Mouse (Mus musculus): ENCODE measurements around the gene Tyw3. TPM values are rescaled to one million over a fixed set of nuclear protein-coding genes. Genes with fewer than 3 reads are reported as not detected.
A peak's percentile ranks its signal among the peaks of the same experiment; 100 is the strongest.
"Not testable (repeated sequence)": the region's sequence is repeated elsewhere in the genome, so short reads cannot be mapped to it uniquely, and the experiment has no call there.

Tyw3 gene
- polyA plus RNA-seq (2016; fragmentation: Nextera tagmentation; extraction: Ambion mirVana): 11.7 and 12.7 TPM in 2 replicates

GRCm38 (mm10) chr3:154596934-154597554 is at the start of gene Tyw3:
Tyw3 (minus strand) TSS chr3:154597104.
- peak; percentile 97 for ATAC-seq (ENCODE audit: low FRiP score)
- WGBS: 1% methylated on average over 38 of the region's 38 CpGs
- peak within 1 kb of the TSS; percentile 70 for H3K9ac ChIP-seq
- H3K4me2 ChIP-seq (replicated peaks): peak within 1 kb of the TSS; percentile 66
- peak within 1 kb of the TSS; percentile 64 for H3K4me3 ChIP-seq
- peak within 1 kb of the TSS; percentile 93 for H3K27ac ChIP-seq
- no peaks in the 10 kb centered on the region for H3K9me3 ChIP-seq (replicated peaks)
- H3K27me3 ChIP-seq: no peaks in the 10 kb centered on the region
- H3K4me1 ChIP-seq: peaks cover 9% of the 10 kb centered on the region
- H3K36me3 ChIP-seq: peaks cover 22% of the 10 kb centered on the region

GRCm38 (mm10) chr3:154633091-154633490 is 36.2 kb upstream of the Tyw3 start:
- Histone ChIP-seq H3K4me2 (replicated peaks) (no peak overlapping the region), H3K27ac (no peak overlapping the region), H3K4me1 (no peaks in the 10 kb centered on the region), H3K36me3 (no peaks in the 10 kb centered on the region), H3K4me3 (no peak overlapping the region), H3K9ac (no peak overlapping the region), H3K9me3 (replicated peaks) (no peaks in the 10 kb centered on the region), H3K27me3 (no peaks in the 10 kb centered on the region)
- 80% methylated on average over 5 of the region's 5 CpGs for WGBS
- no peak for ATAC-seq (ENCODE audit: low FRiP score)

- not testable (repeated sequence) for ATAC-seq (ENCODE audit: low FRiP score); H3K27ac ChIP-seq; H3K36me3 ChIP-seq; H3K4me3 ChIP-seq; H3K27me3 ChIP-seq; H3K4me2 ChIP-seq (replicated peaks); H3K9ac ChIP-seq; H3K4me1 ChIP-seq; H3K9me3 ChIP-seq (replicated peaks)
- WGBS: 88% methylated on average over 2 of the region's 2 CpGs
Measured at GRCm38 (mm10) chr3:154631281-154631680, 34.4 kb upstream of the Tyw3 start.

- Histone ChIP-seq H3K9ac (no peak overlapping the region), H3K4me2 (replicated peaks) (no peak overlapping the region), H3K9me3 (replicated peaks) (no peaks in the 10 kb centered on the region), H3K27me3 (no peaks in the 10 kb centered on the region), H3K27ac (no peak overlapping the region), H3K36me3 (no peaks in the 10 kb centered on the region), H3K4me1 (no peaks in the 10 kb centered on the region), H3K4me3 (no peak overlapping the region)
- ATAC-seq (ENCODE audit: low FRiP score): 0 out of 2 replicates have a peak, but pooled peaks have one; percentile 50
Measured at GRCm38 (mm10) chr3:154628284-154628683, 31.4 kb upstream of the Tyw3 start.

GRCm38 (mm10) chr3:154616106-154616505 is 19.2 kb upstream of the Tyw3 start:
- no peak for ATAC-seq (ENCODE audit: low FRiP score)
- Histone ChIP-seq H3K4me2 (replicated peaks) (no peak overlapping the region), H3K4me3 (no peak overlapping the region), H3K27me3 (no peaks in the 10 kb centered on the region), H3K36me3 (peaks cover 7% of the 10 kb centered on the region; the same call in 1 of the 2 replicates), H3K9ac (no peak overlapping the region), H3K4me1 (no peaks in the 10 kb centered on the region), H3K27ac (no peak overlapping the region), H3K9me3 (replicated peaks) (no peaks in the 10 kb centered on the region)
- 89% methylated on average over 4 of the region's 4 CpGs for WGBS

- Histone ChIP-seq H3K9me3 (replicated peaks) (no peaks in the 10 kb centered on the region), H3K27me3 (no peaks in the 10 kb centered on the region), H3K36me3 (peaks cover 7% of the 10 kb centered on the region; the same call in 1 of the 2 replicates), H3K27ac (no peak overlapping the region), H3K4me2 (replicated peaks) (no peak overlapping the region), H3K4me3 (no peak overlapping the region), H3K4me1 (no peaks in the 10 kb centered on the region), H3K9ac (no peak overlapping the region)
- WGBS: 93% methylated on average over 7 of the region's 7 CpGs
- ATAC-seq (ENCODE audit: low FRiP score): no peak
Measured at GRCm38 (mm10) chr3:154615304-154615703, 18.4 kb upstream of the Tyw3 start.

- Histone ChIP-seq H3K4me3 (no peak overlapping the region), H3K9me3 (replicated peaks) (no peaks in the 10 kb centered on the region), H3K27me3 (no peaks in the 10 kb centered on the region), H3K36me3 (peaks cover 7% of the 10 kb centered on the region; the same call in 1 of the 2 replicates), H3K27ac (no peak overlapping the region), H3K4me2 (replicated peaks) (no peak overlapping the region), H3K9ac (no peak overlapping the region), H3K4me1 (no peaks in the 10 kb centered on the region)
- no peak for ATAC-seq (ENCODE audit: low FRiP score)
- WGBS: 95% methylated on average over 8 of the region's 8 CpGs
Measured at GRCm38 (mm10) chr3:154614771-154615170, 17.9 kb upstream of the Tyw3 start.

GRCm38 (mm10) chr3:154611888-154612287 is 15.0 kb upstream of the Tyw3 start:
- ATAC-seq (ENCODE audit: low FRiP score): no peak
- Histone ChIP-seq H3K4me1 (no peaks in the 10 kb centered on the region), H3K27ac (no peak overlapping the region), H3K4me2 (replicated peaks) (no peak overlapping the region), H3K36me3 (peaks cover 7% of the 10 kb centered on the region; the same call in 1 of the 2 replicates), H3K9me3 (replicated peaks) (no peaks in the 10 kb centered on the region), H3K4me3 (no peak overlapping the region), H3K9ac (no peak overlapping the region), H3K27me3 (no peaks in the 10 kb centered on the region)
- WGBS: 80% methylated on average over 3 of the region's 3 CpGs

- Histone ChIP-seq H3K4me2 (replicated peaks) (no peak overlapping the region), H3K27ac (no peak overlapping the region), H3K36me3 (peaks cover 7% of the 10 kb centered on the region; the same call in 1 of the 2 replicates), H3K4me1 (no peaks in the 10 kb centered on the region), H3K4me3 (no peak overlapping the region), H3K27me3 (no peaks in the 10 kb centered on the region), H3K9me3 (replicated peaks) (no peaks in the 10 kb centered on the region), H3K9ac (no peak overlapping the region)
- ATAC-seq (ENCODE audit: low FRiP score): no peak
- 88% methylated on average over 1 of the region's 1 CpGs for WGBS
Measured at GRCm38 (mm10) chr3:154607896-154608295, 11.0 kb upstream of the Tyw3 start.

- Histone ChIP-seq H3K27me3 (no peaks in the 10 kb centered on the region), H3K9me3 (replicated peaks) (no peaks in the 10 kb centered on the region), H3K4me2 (replicated peaks) (no peak overlapping the region), H3K4me3 (no peak overlapping the region), H3K27ac (no peak overlapping the region), H3K9ac (no peak overlapping the region), H3K4me1 (no peaks in the 10 kb centered on the region), H3K36me3 (no peaks in the 10 kb centered on the region)
- ATAC-seq (ENCODE audit: low FRiP score): no peak
- WGBS: 78% methylated on average over 5 of the region's 5 CpGs
Measured at GRCm38 (mm10) chr3:154604871-154605270, 8.0 kb upstream of the Tyw3 start.

- Histone ChIP-seq H3K9me3 (replicated peaks) (no peaks in the 10 kb centered on the region), H3K4me3 (no peak overlapping the region), H3K36me3 (no peaks in the 10 kb centered on the region), H3K4me2 (replicated peaks) (no peak overlapping the region), H3K4me1 (peaks cover 5% of the 10 kb centered on the region; the same call in 1 of the 2 replicates), H3K27ac (no peak overlapping the region), H3K9ac (no peak overlapping the region), H3K27me3 (no peaks in the 10 kb centered on the region)
- ATAC-seq (ENCODE audit: low FRiP score): no peak
Measured at GRCm38 (mm10) chr3:154602141-154602540, 5.2 kb upstream of the Tyw3 start.

GRCm38 (mm10) chr3:154597561-154597960 is 657 bp upstream of the Tyw3 start:
- Histone ChIP-seq H3K27me3 (no peaks in the 10 kb centered on the region), H3K9me3 (replicated peaks) (no peaks in the 10 kb centered on the region), H3K4me1 (peaks cover 9% of the 10 kb centered on the region), H3K4me3 (peak overlapping the region; percentile 64), H3K9ac (peak overlapping the region; percentile 70), H3K36me3 (peaks cover 17% of the 10 kb centered on the region), H3K4me2 (replicated peaks) (peak overlapping the region; percentile 66), H3K27ac (no peak overlapping the region)
- WGBS: 34% methylated on average over 7 of the region's 7 CpGs
- ATAC-seq (ENCODE audit: low FRiP score): no peak

GRCm38 (mm10) chr3:154596488-154596933 is 393 bp downstream of the Tyw3 start, which contains the start of gene Cryz:
Cryz (plus strand) TSS chr3:154596711.
- Histone ChIP-seq H3K36me3 (peaks cover 27% of the 10 kb centered on the region), H3K27ac (peak within 1 kb of the TSS; percentile 93), H3K9me3 (replicated peaks) (no peaks in the 10 kb centered on the region), H3K9ac (peak within 1 kb of the TSS; percentile 70), H3K4me1 (peaks cover 9% of the 10 kb centered on the region), H3K4me2 (replicated peaks) (peak within 1 kb of the TSS; percentile 66), H3K27me3 (no peaks in the 10 kb centered on the region), H3K4me3 (peak within 1 kb of the TSS; percentile 64)
- ATAC-seq (ENCODE audit: low FRiP score): peak; percentile 91
- under 1% methylated on average over 25 of the region's 25 CpGs for WGBS
